Mouse (Mus musculus) kidney, postnatal 4 days (tissue): ENCODE results near the gene Hdgfl3.

ENCODE experiments used
- DNase-seq, 2 experiments: peaks; one replicate each; pipeline ENCODE4 v3.0.0; 2021; ENCODE audit warnings: mixed read lengths in 2 of 2

The Hdgfl3 gene

GRCm38 (mm10) chr7:81885128-81885527, 49.1 kb downstream of the Hdgfl3 start:
- no peak for DNase-seq

- no peak for DNase-seq
Observed at GRCm38 (mm10) chr7:81881600-81881999, 52.7 kb downstream of the Hdgfl3 start.

GRCm38 (mm10) chr7:81880797-81881196, 53.5 kb downstream of the Hdgfl3 start:
- DNase-seq = no peak

GRCm38 (mm10) chr7:81880286-81880685, 54.0 kb downstream of the Hdgfl3 start:
- DNase-seq = no peak

- no peak for DNase-seq
Observed at GRCm38 (mm10) chr7:81875372-81875771, 58.9 kb downstream of the Hdgfl3 start.

- DNase-seq = no peak
Observed at GRCm38 (mm10) chr7:81874636-81875035, 59.6 kb downstream of the Hdgfl3 start.

GRCm38 (mm10) chr7:81873807-81874206, 60.5 kb downstream of the Hdgfl3 start:
- no peak for DNase-seq

GRCm38 (mm10) chr7:81872493-81873013, 61.7 kb downstream of the Hdgfl3 start:
- no peak for DNase-seq

- DNase-seq = peak; percentile 88 to 90
Observed at GRCm38 (mm10) chr7:81868158-81868557, 66.1 kb downstream of the Hdgfl3 start.

GRCm38 (mm10) chr7:81867231-81867930, 66.9 kb downstream of the Hdgfl3 start:
- no peak for DNase-seq

- DNase-seq = no peak
Observed at GRCm38 (mm10) chr7:81865937-81866336, 68.3 kb downstream of the Hdgfl3 start.

GRCm38 (mm10) chr7:81864552-81864951, 69.7 kb downstream of the Hdgfl3 start:
- no peak for DNase-seq

- DNase-seq = peak in 1 of 2 experiments; percentile 43
Observed at GRCm38 (mm10) chr7:81862587-81863583, 71.4 kb downstream of the Hdgfl3 start.

- DNase-seq = no peak
Observed at GRCm38 (mm10) chr7:81861921-81862320, 72.4 kb downstream of the Hdgfl3 start.

GRCm38 (mm10) chr7:81861461-81861860, 72.8 kb downstream of the Hdgfl3 start:
- no peak for DNase-seq

- DNase-seq = no peak
Observed at GRCm38 (mm10) chr7:81860996-81861395, 73.3 kb downstream of the Hdgfl3 start.

GRCm38 (mm10) chr7:81860071-81860470, 74.2 kb downstream of the Hdgfl3 start:
- DNase-seq = peak in 1 of 2 experiments; percentile 43

GRCm38 (mm10) chr7:81858968-81859721, 75.1 kb downstream of the Hdgfl3 start, which contains the start of gene Tm6sf1:
Tm6sf1 (plus strand) TSS chr7:81859001.
- DNase-seq = peak; percentile 58 to 76

GRCm38 (mm10) chr7:81858236-81858635, 76.0 kb downstream of the Hdgfl3 start:
- DNase-seq = no peak

- DNase-seq = no peak
Observed at GRCm38 (mm10) chr7:81856221-81856620, 78.1 kb downstream of the Hdgfl3 start.

- DNase-seq = no peak
Observed at GRCm38 (mm10) chr7:81855694-81856093, 78.6 kb downstream of the Hdgfl3 start, which contains the start of gene Gm10160. Gm10160 (minus strand) TSS chr7:81855794.

GRCm38 (mm10) chr7:81854568-81855307, 79.5 kb downstream of the Hdgfl3 start:
- DNase-seq = no peak
